Mouse (Mus musculus): ENCODE data around the gene Prkce. TPM values are rescaled to one million over a fixed set of nuclear protein-coding genes. Genes with fewer than 3 reads are reported as not detected.

Gene Prkce
- polyA plus RNA-seq, 1 experiment from 2014 or later = 12.2 TPM

- WGBS = 93% methylated on average over 3 of the region's 3 CpGs
- no peaks in the 10 kb centered on the region for H3K27me3 ChIP-seq (ENCODE audit: control insufficient read depth, insufficient read depth, low read length)
- H3K4me2 ChIP-seq (ENCODE audit: low read length) = no peak overlapping the region
- no peaks in the 10 kb centered on the region for H3K36me3 ChIP-seq (ENCODE audit: control insufficient read depth, insufficient read depth, low read length)
- no peak overlapping the region for H3K9ac ChIP-seq (ENCODE audit: low read length)
- no peaks in the 10 kb centered on the region for H3K9me3 ChIP-seq (ENCODE audit: control insufficient read depth, low read length)
- H3K4me1 ChIP-seq (ENCODE audit: control insufficient read depth in 2 of 2, insufficient read depth in 2 of 2, low read length in 2 of 2) = peaks cover 20 to 31% of the 10 kb centered on the region in 2 experiments
- no peak overlapping the region for H3K27ac ChIP-seq (replicated peaks in 1 of 2; ENCODE audit: control insufficient read depth in 1 of 2, insufficient read depth in 1 of 2, low read depth in 2 of 2, low read length in 2 of 2)
- no peak overlapping the region for H3K4me3 ChIP-seq (ENCODE audit: control insufficient read depth in 1 of 2, insufficient read depth in 1 of 2, low read depth in 1 of 2, low read length in 2 of 2)
- no peak for ATAC-seq (ENCODE audit: insufficient number of reproducible peaks, insufficient read depth, low FRiP score, low read depth)
These were observed 44.6 kb downstream of the Prkce start for GRCm38 (mm10) chr17:86212204-86212603.

- no peaks in the 10 kb centered on the region for H3K9me3 ChIP-seq (ENCODE audit: control insufficient read depth, low read length)
- H3K4me1 ChIP-seq (ENCODE audit: control insufficient read depth in 2 of 2, insufficient read depth in 2 of 2, low read length in 2 of 2) = peaks cover 10 to 15% of the 10 kb centered on the region in 2 experiments
- H3K4me2 ChIP-seq (ENCODE audit: low read length) = no peak overlapping the region
- no peaks in the 10 kb centered on the region for H3K36me3 ChIP-seq (ENCODE audit: control insufficient read depth, insufficient read depth, low read length)
- WGBS = 40% methylated on average over 9 of the region's 9 CpGs
- H3K27me3 ChIP-seq (ENCODE audit: control insufficient read depth, insufficient read depth, low read length) = no peaks in the 10 kb centered on the region
- H3K27ac ChIP-seq (replicated peaks in 1 of 2; ENCODE audit: control insufficient read depth in 1 of 2, insufficient read depth in 1 of 2, low read depth in 2 of 2, low read length in 2 of 2) = no peak overlapping the region
- H3K9ac ChIP-seq (ENCODE audit: low read length) = no peak overlapping the region
- no peak overlapping the region for H3K4me3 ChIP-seq (ENCODE audit: control insufficient read depth in 1 of 2, insufficient read depth in 1 of 2, low read depth in 1 of 2, low read length in 2 of 2)
- ATAC-seq (ENCODE audit: insufficient number of reproducible peaks, insufficient read depth, low FRiP score, low read depth) = no peak
These were observed 46.7 kb downstream of the Prkce start for GRCm38 (mm10) chr17:86214285-86214684.

- Histone ChIP-seq H3K4me3 (ENCODE audit: control insufficient read depth in 1 of 2, insufficient read depth in 1 of 2, low read depth in 1 of 2, low read length in 2 of 2) (no peak overlapping the region), H3K27ac (replicated peaks in 1 of 2; ENCODE audit: control insufficient read depth in 1 of 2, insufficient read depth in 1 of 2, low read depth in 2 of 2, low read length in 2 of 2) (no peak overlapping the region), H3K9ac (ENCODE audit: low read length) (no peak overlapping the region), H3K9me3 (ENCODE audit: control insufficient read depth, low read length) (no peaks in the 10 kb centered on the region), H3K4me2 (ENCODE audit: low read length) (no peak overlapping the region), H3K36me3 (ENCODE audit: control insufficient read depth, insufficient read depth, low read length) (no peaks in the 10 kb centered on the region), H3K27me3 (ENCODE audit: control insufficient read depth, insufficient read depth, low read length) (no peaks in the 10 kb centered on the region), H3K4me1 (ENCODE audit: control insufficient read depth in 2 of 2, insufficient read depth in 2 of 2, low read length in 2 of 2) (peaks cover 7 to 10% of the 10 kb centered on the region in 2 experiments; a peak in 3 of 4 replicates)
- 79% methylated on average over 14 of the region's 14 CpGs for WGBS
- no peak for ATAC-seq (ENCODE audit: insufficient number of reproducible peaks, insufficient read depth, low FRiP score, low read depth)
These were observed 47.2 kb downstream of the Prkce start for GRCm38 (mm10) chr17:86214741-86215140.

GRCm38 (mm10) chr17:86215771-86216170 lies 48.2 kb downstream of the Prkce start:
- Histone ChIP-seq H3K36me3 (ENCODE audit: control insufficient read depth, insufficient read depth, low read length) (no peaks in the 10 kb centered on the region), H3K9me3 (ENCODE audit: control insufficient read depth, low read length) (no peaks in the 10 kb centered on the region), H3K27me3 (ENCODE audit: control insufficient read depth, insufficient read depth, low read length) (no peaks in the 10 kb centered on the region), H3K27ac (replicated peaks in 1 of 2; ENCODE audit: control insufficient read depth in 1 of 2, insufficient read depth in 1 of 2, low read depth in 2 of 2, low read length in 2 of 2) (no peak overlapping the region), H3K9ac (ENCODE audit: low read length) (no peak overlapping the region), H3K4me3 (ENCODE audit: control insufficient read depth in 1 of 2, insufficient read depth in 1 of 2, low read depth in 1 of 2, low read length in 2 of 2) (no peak overlapping the region), H3K4me2 (ENCODE audit: low read length) (no peak overlapping the region), H3K4me1 (ENCODE audit: control insufficient read depth in 2 of 2, insufficient read depth in 2 of 2, low read length in 2 of 2) (peaks cover 4 to 6% of the 10 kb centered on the region in 2 experiments; a peak in 3 of 4 replicates)
- WGBS = 72% methylated on average over 7 of the region's 7 CpGs
- no peak for ATAC-seq (ENCODE audit: insufficient number of reproducible peaks, insufficient read depth, low FRiP score, low read depth)

- Histone ChIP-seq H3K9ac (ENCODE audit: low read length) (no peak overlapping the region), H3K4me2 (ENCODE audit: low read length) (no peak overlapping the region), H3K4me1 (ENCODE audit: control insufficient read depth in 2 of 2, insufficient read depth in 2 of 2, low read length in 2 of 2) (peaks cover 4 to 6% of the 10 kb centered on the region in 2 experiments; a peak in 3 of 4 replicates), H3K9me3 (ENCODE audit: control insufficient read depth, low read length) (no peaks in the 10 kb centered on the region), H3K27ac (replicated peaks in 1 of 2; ENCODE audit: control insufficient read depth in 1 of 2, insufficient read depth in 1 of 2, low read depth in 2 of 2, low read length in 2 of 2) (no peak overlapping the region), H3K27me3 (ENCODE audit: control insufficient read depth, insufficient read depth, low read length) (no peaks in the 10 kb centered on the region), H3K4me3 (ENCODE audit: control insufficient read depth in 1 of 2, insufficient read depth in 1 of 2, low read depth in 1 of 2, low read length in 2 of 2) (no peak overlapping the region), H3K36me3 (ENCODE audit: control insufficient read depth, insufficient read depth, low read length) (no peaks in the 10 kb centered on the region)
- no peak for ATAC-seq (ENCODE audit: insufficient number of reproducible peaks, insufficient read depth, low FRiP score, low read depth)
- WGBS = 77% methylated on average over 5 of the region's 5 CpGs
These were observed 49.9 kb downstream of the Prkce start for GRCm38 (mm10) chr17:86217468-86217867.

- ATAC-seq (ENCODE audit: insufficient number of reproducible peaks, insufficient read depth, low FRiP score, low read depth) = no peak
- H3K9ac ChIP-seq (ENCODE audit: low read length) = no peak overlapping the region
- peaks cover 4 to 6% of the 10 kb centered on the region in 2 experiments; a peak in 3 of 4 replicates for H3K4me1 ChIP-seq (ENCODE audit: control insufficient read depth in 2 of 2, insufficient read depth in 2 of 2, low read length in 2 of 2)
- no peak overlapping the region for H3K4me3 ChIP-seq (ENCODE audit: control insufficient read depth in 1 of 2, insufficient read depth in 1 of 2, low read depth in 1 of 2, low read length in 2 of 2)
- no peaks in the 10 kb centered on the region for H3K27me3 ChIP-seq (ENCODE audit: control insufficient read depth, insufficient read depth, low read length)
- H3K36me3 ChIP-seq (ENCODE audit: control insufficient read depth, insufficient read depth, low read length) = no peaks in the 10 kb centered on the region
- 75% methylated on average over 11 of the region's 11 CpGs for WGBS
- H3K4me2 ChIP-seq (ENCODE audit: low read length) = no peak overlapping the region
- no peaks in the 10 kb centered on the region for H3K9me3 ChIP-seq (ENCODE audit: control insufficient read depth, low read length)
- H3K27ac ChIP-seq (replicated peaks in 1 of 2; ENCODE audit: control insufficient read depth in 1 of 2, insufficient read depth in 1 of 2, low read depth in 2 of 2, low read length in 2 of 2) = no peak overlapping the region
These were observed 51.0 kb downstream of the Prkce start for GRCm38 (mm10) chr17:86218553-86218952.

- H3K4me2 ChIP-seq (ENCODE audit: low read length) = no peak overlapping the region
- H3K9ac ChIP-seq (ENCODE audit: low read length) = no peak overlapping the region
- no peaks in the 10 kb centered on the region for H3K27me3 ChIP-seq (ENCODE audit: control insufficient read depth, insufficient read depth, low read length)
- no peak for ATAC-seq (ENCODE audit: insufficient number of reproducible peaks, insufficient read depth, low FRiP score, low read depth)
- H3K36me3 ChIP-seq (ENCODE audit: control insufficient read depth, insufficient read depth, low read length) = no peaks in the 10 kb centered on the region
- H3K4me1 ChIP-seq (ENCODE audit: control insufficient read depth in 2 of 2, insufficient read depth in 2 of 2, low read length in 2 of 2) = peaks cover 4 to 9% of the 10 kb centered on the region in 2 experiments; a peak in 3 of 4 replicates
- no peaks in the 10 kb centered on the region for H3K9me3 ChIP-seq (ENCODE audit: control insufficient read depth, low read length)
- 77% methylated on average over 10 of the region's 10 CpGs for WGBS
- no peak overlapping the region for H3K4me3 ChIP-seq (ENCODE audit: control insufficient read depth in 1 of 2, insufficient read depth in 1 of 2, low read depth in 1 of 2, low read length in 2 of 2)
- no peak overlapping the region for H3K27ac ChIP-seq (replicated peaks in 1 of 2; ENCODE audit: control insufficient read depth in 1 of 2, insufficient read depth in 1 of 2, low read depth in 2 of 2, low read length in 2 of 2)
These were observed 58.1 kb downstream of the Prkce start for GRCm38 (mm10) chr17:86225488-86226186.

GRCm38 (mm10) chr17:86226198-86226597 lies 58.6 kb downstream of the Prkce start:
- no peak overlapping the region for H3K4me2 ChIP-seq (ENCODE audit: low read length)
- H3K36me3 ChIP-seq (ENCODE audit: control insufficient read depth, insufficient read depth, low read length) = no peaks in the 10 kb centered on the region
- peaks cover 4 to 9% of the 10 kb centered on the region in 2 experiments; a peak in 3 of 4 replicates for H3K4me1 ChIP-seq (ENCODE audit: control insufficient read depth in 2 of 2, insufficient read depth in 2 of 2, low read length in 2 of 2)
- H3K27ac ChIP-seq (replicated peaks in 1 of 2; ENCODE audit: control insufficient read depth in 1 of 2, insufficient read depth in 1 of 2, low read depth in 2 of 2, low read length in 2 of 2) = no peak overlapping the region
- no peaks in the 10 kb centered on the region for H3K27me3 ChIP-seq (ENCODE audit: control insufficient read depth, insufficient read depth, low read length)
- no peak for ATAC-seq (ENCODE audit: insufficient number of reproducible peaks, insufficient read depth, low FRiP score, low read depth)
- no peak overlapping the region for H3K4me3 ChIP-seq (ENCODE audit: control insufficient read depth in 1 of 2, insufficient read depth in 1 of 2, low read depth in 1 of 2, low read length in 2 of 2)
- WGBS = 70% methylated on average over 8 of the region's 8 CpGs
- H3K9me3 ChIP-seq (ENCODE audit: control insufficient read depth, low read length) = no peaks in the 10 kb centered on the region
- H3K9ac ChIP-seq (ENCODE audit: low read length) = no peak overlapping the region

Data from heart, embryonic 14.5 days (tissue).